Mouse (Mus musculus) heart, adult 10 weeks (tissue): ENCODE data around the gene Olfr1288. TPM values are rescaled to one million over a fixed set of nuclear protein-coding genes. Genes with fewer than 3 reads are reported as not detected.

Source experiments
- polyA plus RNA-seq: library from polyadenylated mRNA; stranded (reverse); fragments of 350-450 nt; fragmentation: Illumina TruSeq; extraction: RNeasy Lipid Tissue Mini Kit (QIAGEN cat#74804); gene quantifications from one replicate; pipeline ENCODE4 v1.2.3, GENCODE M21; 2014; ENCODE audit warnings: low read depth, low replicate concordance

The Olfr1288 gene
- polyA plus RNA-seq, result not detected

DNA sequence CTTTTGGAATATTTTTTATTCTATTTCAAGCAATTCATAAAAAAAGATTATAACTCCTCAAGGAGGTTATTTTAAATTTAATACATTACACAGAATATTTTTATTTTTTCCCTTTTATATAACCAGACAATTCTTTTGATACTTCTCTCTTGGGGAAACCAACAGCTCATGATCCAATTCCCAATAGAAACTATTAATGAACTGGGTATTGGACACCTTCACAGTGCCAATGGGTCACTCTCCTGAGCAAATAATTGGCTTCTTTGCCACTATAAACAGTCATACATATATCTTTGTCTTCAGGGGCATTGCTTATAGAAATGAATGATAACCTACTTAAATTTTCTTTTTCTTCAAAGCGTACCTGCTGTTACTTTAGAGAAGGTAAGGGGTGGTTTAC is at the start of gene Olfr1288:
TSS of gene Olfr1288 (plus strand) at position 301 of the 400 bp plus-strand sequence.

DNA sequence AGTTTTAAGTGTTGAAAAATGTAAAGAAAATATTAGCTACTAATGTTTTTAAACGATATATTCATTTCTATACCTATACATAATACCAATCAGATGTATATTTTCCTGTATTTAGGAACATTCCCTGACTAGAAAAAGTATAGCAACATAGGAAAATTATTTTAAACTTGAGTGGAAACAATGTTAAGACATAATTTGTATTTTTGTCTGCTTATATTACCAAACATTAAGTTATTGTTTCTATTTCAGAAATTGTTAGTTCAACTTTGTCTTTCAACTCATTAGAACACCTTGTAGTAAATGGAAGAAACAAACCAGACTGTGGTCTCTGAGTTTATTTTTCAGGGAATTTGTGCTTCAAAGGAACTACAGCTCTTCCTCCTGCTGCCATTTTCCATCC is 25.1 kb upstream of the Olfr1288 start, which contains the start of gene Olfr1287:
TSS of gene Olfr1287 (plus strand) at position 301 of the 400 bp plus-strand sequence.

DNA sequence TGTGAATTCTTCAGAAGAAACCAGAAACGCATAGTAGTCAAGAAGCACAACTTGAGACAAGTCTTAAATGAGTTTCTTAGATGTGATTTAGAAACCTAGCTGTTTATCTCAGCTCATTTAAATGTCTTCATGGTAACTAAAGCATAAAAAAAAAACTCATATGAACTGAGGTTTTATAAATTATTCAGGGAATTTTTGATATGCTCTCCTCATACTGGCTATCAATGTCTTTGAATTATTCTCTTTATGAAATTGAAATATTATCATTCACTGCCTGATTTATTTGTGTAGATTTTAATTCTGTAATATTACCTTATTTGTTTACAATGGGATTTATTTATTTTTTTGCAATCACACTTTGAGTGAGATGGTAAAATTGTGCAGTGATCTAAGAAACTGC is 6.6 kb downstream of the Olfr1288 start, which contains the start of gene Olfr1289:
TSS of gene Olfr1289 (plus strand) at position 301 of the 400 bp plus-strand sequence.

DNA sequence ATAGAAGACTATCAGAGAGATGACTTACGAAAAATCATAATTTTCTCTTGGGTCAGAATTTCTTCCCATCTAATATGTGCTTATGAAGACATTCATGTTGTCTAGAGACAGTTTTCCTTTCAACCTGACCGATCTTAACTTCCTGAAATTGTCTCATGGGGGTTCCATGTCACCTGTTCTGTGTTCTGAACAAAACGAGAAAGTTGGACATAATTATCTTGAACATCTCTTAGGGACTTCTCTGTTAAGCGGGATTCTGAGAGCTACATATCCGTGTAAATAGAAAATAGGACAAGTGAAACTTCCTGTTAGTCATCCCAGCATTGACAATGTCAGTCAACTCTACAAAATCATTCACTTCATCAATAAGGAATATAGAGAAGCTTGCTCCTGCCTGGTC is 19.8 kb downstream of the Olfr1288 start, which contains the start of gene Olfr1290:
TSS of gene Olfr1290 (minus strand) at position 101 of the 400 bp plus-strand sequence.

DNA sequence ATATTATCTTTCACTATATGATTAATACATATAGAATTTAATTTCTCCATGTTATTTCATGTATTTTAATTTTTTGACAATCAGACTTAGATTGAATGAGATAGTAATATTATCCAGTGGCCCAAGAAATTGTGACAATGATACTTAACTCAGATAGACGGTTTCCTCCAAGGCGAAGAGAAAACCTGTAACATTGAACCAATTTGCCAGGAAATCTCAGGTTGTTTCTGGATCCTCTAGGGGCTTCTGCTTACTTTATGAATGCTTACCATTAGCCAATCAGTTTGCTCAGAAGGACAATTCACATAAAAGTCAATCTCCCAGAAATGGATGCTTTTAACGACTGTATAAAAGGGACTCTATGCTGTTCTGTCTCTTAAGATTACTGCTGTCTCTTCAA is 23.0 kb downstream of the Olfr1288 start, which contains the start of gene Olfr1291-ps1:
TSS of gene Olfr1291-ps1 (plus strand) at position 301 of the 400 bp plus-strand sequence.

DNA sequence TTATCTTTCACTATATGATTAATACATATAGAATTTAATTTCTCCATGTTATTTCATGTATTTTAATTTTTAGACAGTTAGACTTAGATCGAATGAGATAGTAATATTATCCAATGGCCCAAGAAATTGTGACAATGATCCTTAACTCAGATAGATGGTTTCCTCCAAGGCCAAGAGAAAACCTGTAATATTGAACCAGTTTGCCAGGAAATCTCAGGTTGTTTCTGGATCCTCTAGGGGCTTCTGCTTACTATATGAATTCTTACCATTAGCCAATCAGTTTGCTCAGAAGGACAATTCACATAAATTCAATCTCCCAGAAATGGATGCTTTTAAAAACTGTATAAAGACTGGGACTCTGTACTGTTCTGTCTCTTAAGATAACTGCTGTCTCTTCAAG is 51.0 kb downstream of the Olfr1288 start, which contains the start of gene Olfr1293-ps:
TSS of gene Olfr1293-ps (plus strand) at position 301 of the 400 bp plus-strand sequence.

Other genes starting within 250 kb of the Olfr1288 start
- not detected for gene 4930430A15Rik, start 244.5 kb upstream of the Olfr1288 start, polyA plus RNA-seq
- gene Olfr1275, start 238.8 kb upstream of the Olfr1288 start, polyA plus RNA-seq, result not detected
- not detected for gene Olfr1276, start 219.6 kb upstream of the Olfr1288 start, polyA plus RNA-seq
- gene Olfr1277, start 200.0 kb upstream of the Olfr1288 start, polyA plus RNA-seq, result not detected
- not detected for gene Olfr1278, start 184.0 kb upstream of the Olfr1288 start, polyA plus RNA-seq
- gene Olfr1279, start 173.5 kb upstream of the Olfr1288 start, polyA plus RNA-seq, result not detected
- gene Olfr1280, start 160.1 kb upstream of the Olfr1288 start, polyA plus RNA-seq, result not detected
- not detected for gene Olfr1281, start 147.6 kb upstream of the Olfr1288 start, polyA plus RNA-seq
- gene Olfr1282, start 138.0 kb upstream of the Olfr1288 start, polyA plus RNA-seq, result not detected
- gene Olfr1283, start 107.3 kb upstream of the Olfr1288 start, polyA plus RNA-seq, result not detected
- gene Olfr1284, start 98.6 kb upstream of the Olfr1288 start, polyA plus RNA-seq, result not detected
- gene Olfr1286, start 51.0 kb upstream of the Olfr1288 start, polyA plus RNA-seq, result not detected
- not detected for gene Olfr1287, start 25.0 kb upstream of the Olfr1288 start, polyA plus RNA-seq
- gene Olfr1289, start 6.7 kb downstream of the Olfr1288 start, polyA plus RNA-seq, result not detected
- not detected for gene Olfr1290, start 19.7 kb downstream of the Olfr1288 start, polyA plus RNA-seq
- not detected for gene Olfr1291-ps1, start 23.1 kb downstream of the Olfr1288 start, polyA plus RNA-seq
- not detected for gene Olfr1293-ps, start 51.1 kb downstream of the Olfr1288 start, polyA plus RNA-seq
- gene Olfr1294, start 66.2 kb downstream of the Olfr1288 start, polyA plus RNA-seq, result not detected
- not detected for gene Olfr1295, start 95.6 kb downstream of the Olfr1288 start, polyA plus RNA-seq
- gene Olfr1297, start 152.4 kb downstream of the Olfr1288 start, polyA plus RNA-seq, result not detected
- gene Olfr1298, start 175.1 kb downstream of the Olfr1288 start, polyA plus RNA-seq, result not detected
- gene Olfr1299, start 187.3 kb downstream of the Olfr1288 start, polyA plus RNA-seq, result not detected